Mouse (Mus musculus) thymus, adult 2 months (tissue): ENCODE data around the gene Tubb3.

Experiments used
- CTCF ChIP-seq: fragments of 200-500 bp; IDR thresholded peaks from 2 replicates; pipeline ENCODE4 v1.5.1; 2012; ENCODE audit warnings: mild to moderate bottlenecking, control low read depth, low read length, moderate library complexity, borderline replicate concordance; ENCODE audit not compliant: control insufficient read depth, poor library complexity, insufficient read depth; ENCODE audit errors: extremely low read depth
- POLR2A ChIP-seq: fragments of 200-500 bp; IDR thresholded peaks from 2 replicates; pipeline ENCODE4 v1.6.1; 2012; ENCODE audit warnings: mild to moderate bottlenecking, low read length, control low read depth, moderate library complexity; ENCODE audit not compliant: control insufficient read depth, poor library complexity, insufficient read depth; ENCODE audit errors: extremely low read depth

- TF ChIP-seq CTCF (no peak), POLR2A (no peak)
Observed at GRCm38 (mm10) chr8:123401936-123402335, 9.3 kb upstream of the Tubb3 start.
